Mouse (Mus musculus): ENCODE results near the gene Hoxd3. TPM values are rescaled to one million over a fixed set of nuclear protein-coding genes. Genes with fewer than 3 reads are reported as not detected.

Gene Hoxd3
- polyA plus RNA-seq, 1 experiment from 2014 or later: 2.9 TPM

DNA sequence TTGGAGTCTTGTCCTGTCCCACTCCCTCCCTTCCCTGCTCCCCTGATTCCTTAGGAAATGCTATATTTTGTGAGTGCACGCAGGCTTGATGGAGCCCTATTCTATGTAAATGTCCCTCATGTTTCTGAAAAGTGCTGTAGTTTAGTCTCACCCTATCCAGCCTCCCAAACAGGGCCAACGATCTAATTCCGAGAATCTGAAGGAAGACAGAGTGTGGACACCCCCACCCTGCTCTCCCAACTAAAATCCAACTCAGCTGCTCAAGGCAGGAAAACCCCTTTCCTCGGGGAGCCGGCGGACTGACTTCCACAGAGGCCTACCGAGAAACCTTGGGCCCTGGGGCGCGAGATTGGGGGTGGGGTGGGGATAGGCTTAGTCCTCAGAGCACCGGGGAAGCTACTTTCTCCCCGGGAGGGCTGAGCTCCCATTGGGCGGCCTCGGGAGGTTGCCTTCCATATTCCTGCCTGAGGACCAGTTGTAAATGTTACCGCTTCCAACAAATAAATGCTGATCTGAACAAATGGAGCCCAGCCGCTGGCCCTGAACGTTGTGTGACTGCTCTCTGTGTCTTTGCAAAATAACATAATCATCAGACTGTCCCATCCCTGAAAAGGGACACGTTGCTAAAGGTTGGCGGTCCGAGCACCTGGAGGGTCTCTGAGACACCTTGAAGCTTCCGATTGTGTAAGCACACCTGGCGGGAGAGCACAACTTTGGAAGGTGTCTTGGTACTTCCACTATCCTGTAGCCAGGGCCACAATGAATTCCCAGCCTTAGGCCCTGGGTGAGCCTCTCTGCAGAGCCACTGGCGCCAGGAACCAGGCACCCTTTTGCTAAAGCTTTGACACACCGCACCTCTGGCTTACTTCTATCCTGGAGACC is 11.8 kb upstream of the Hoxd3 start:
- H3K27me3 ChIP-seq (ENCODE audit: control insufficient read depth, insufficient read depth, low read length): peaks cover 85% of the 10 kb centered on the region
- no peak overlapping the region for H3K4me2 ChIP-seq (ENCODE audit: low read depth, low read length)
- no peak overlapping the region for H3K9ac ChIP-seq (replicated peaks; ENCODE audit: low read length)
- peaks cover 5% of the 10 kb centered on the region for H3K4me1 ChIP-seq (ENCODE audit: control insufficient read depth, insufficient read depth, low read length)
- H3K9me3 ChIP-seq (replicated peaks; ENCODE audit: control insufficient read depth, low read length): no peaks in the 10 kb centered on the region
- H3K36me3 ChIP-seq (replicated peaks; ENCODE audit: control insufficient read depth, insufficient read depth, low read depth, low read length): no peaks in the 10 kb centered on the region
- no peak overlapping the region for H3K27ac ChIP-seq (replicated peaks; ENCODE audit: low read depth, low read length)
- no peak overlapping the region for H3K4me3 ChIP-seq (ENCODE audit: low read depth, low read length)
- DNase-seq (ENCODE audit: low spot score) (no peak), ATAC-seq (replicated peaks; ENCODE audit: insufficient number of reproducible peaks, low FRiP score, low TSS enrichment, low read depth) (no peak)
- 2% methylated on average over 23 of the region's 23 CpGs for WGBS

DNA sequence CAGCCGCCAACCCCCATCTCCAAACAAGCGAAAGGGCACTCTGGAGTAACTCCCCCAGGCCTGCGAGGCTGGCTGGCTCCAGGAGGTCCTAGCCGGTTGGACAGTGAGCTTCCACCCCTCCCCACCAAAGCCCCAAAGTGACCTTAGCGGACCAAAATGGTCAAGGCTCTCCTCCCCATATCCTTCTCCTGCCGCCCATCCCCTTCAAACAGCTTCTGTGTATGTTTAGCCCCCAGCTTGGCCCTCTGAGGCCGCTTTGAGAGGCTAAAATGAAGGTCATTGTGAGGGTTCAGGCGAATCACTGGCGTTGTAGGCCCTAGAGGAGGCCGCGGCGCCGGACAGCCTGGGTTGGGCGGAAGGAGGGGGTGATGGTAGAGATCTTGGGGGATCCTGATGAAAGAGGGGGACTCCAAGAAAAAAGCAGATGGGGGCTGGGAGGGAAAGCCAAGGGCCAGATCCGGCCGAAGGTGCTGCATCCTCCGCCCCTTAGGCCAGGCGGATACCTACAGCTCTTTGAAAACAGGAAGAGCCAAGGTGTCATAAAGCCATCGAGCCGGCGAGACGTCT is 11.1 kb upstream of the Hoxd3 start:
- H3K4me3 ChIP-seq (ENCODE audit: low read depth, low read length): no peak overlapping the region
- no peak overlapping the region for H3K9ac ChIP-seq (replicated peaks; ENCODE audit: low read length)
- ATAC-seq (replicated peaks; ENCODE audit: insufficient number of reproducible peaks, low FRiP score, low TSS enrichment, low read depth) (no peak), DNase-seq (ENCODE audit: low spot score) (no peak)
- peaks cover 12% of the 10 kb centered on the region for H3K4me1 ChIP-seq (ENCODE audit: control insufficient read depth, insufficient read depth, low read length)
- peaks cover 85% of the 10 kb centered on the region for H3K27me3 ChIP-seq (ENCODE audit: control insufficient read depth, insufficient read depth, low read length)
- H3K4me2 ChIP-seq (ENCODE audit: low read depth, low read length): no peak overlapping the region
- no peaks in the 10 kb centered on the region for H3K9me3 ChIP-seq (replicated peaks; ENCODE audit: control insufficient read depth, low read length)
- 1% methylated on average over 22 of the region's 22 CpGs for WGBS
- no peaks in the 10 kb centered on the region for H3K36me3 ChIP-seq (replicated peaks; ENCODE audit: control insufficient read depth, insufficient read depth, low read depth, low read length)
- no peak overlapping the region for H3K27ac ChIP-seq (replicated peaks; ENCODE audit: low read depth, low read length)

GRCm38 (mm10) chr2:74701949-74702819 is 9.5 kb upstream of the Hoxd3 start:
- Histone ChIP-seq H3K9ac (replicated peaks; ENCODE audit: low read length) (no peak overlapping the region), H3K27me3 (ENCODE audit: control insufficient read depth, insufficient read depth, low read length) (peaks cover 83% of the 10 kb centered on the region), H3K4me3 (ENCODE audit: low read depth, low read length) (no peak overlapping the region), H3K27ac (replicated peaks; ENCODE audit: low read depth, low read length) (no peak overlapping the region), H3K4me2 (ENCODE audit: low read depth, low read length) (no peak overlapping the region), H3K9me3 (replicated peaks; ENCODE audit: control insufficient read depth, low read length) (no peaks in the 10 kb centered on the region), H3K4me1 (ENCODE audit: control insufficient read depth, insufficient read depth, low read length) (peaks cover 14% of the 10 kb centered on the region), H3K36me3 (replicated peaks; ENCODE audit: control insufficient read depth, insufficient read depth, low read depth, low read length) (no peaks in the 10 kb centered on the region)
- ATAC-seq (replicated peaks; ENCODE audit: insufficient number of reproducible peaks, low FRiP score, low TSS enrichment, low read depth): no peak
- 10% methylated on average over 17 of the region's 17 CpGs for WGBS
- peak; percentile 89 for DNase-seq (ENCODE audit: low spot score)

DNA sequence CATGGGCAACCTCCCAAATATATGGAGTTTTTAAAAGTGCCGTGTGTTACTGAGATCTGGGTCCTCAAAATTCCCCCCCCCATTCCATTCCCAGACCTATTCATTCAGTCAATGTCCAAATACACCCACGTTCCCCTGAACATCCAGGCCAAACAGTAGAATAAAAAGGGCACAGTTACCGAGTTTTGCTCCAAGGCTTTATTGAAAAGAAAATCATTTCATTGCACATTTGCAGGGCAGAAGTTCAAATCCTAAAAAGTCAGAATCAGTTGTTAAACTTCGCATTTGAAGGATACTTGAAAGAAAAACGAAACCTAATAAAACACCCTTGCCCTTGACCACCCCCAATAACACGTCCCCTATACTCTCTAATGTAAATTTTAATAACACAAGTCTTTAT is 8.9 kb upstream of the Hoxd3 start:
- DNase-seq (ENCODE audit: low spot score): no peak

DNA sequence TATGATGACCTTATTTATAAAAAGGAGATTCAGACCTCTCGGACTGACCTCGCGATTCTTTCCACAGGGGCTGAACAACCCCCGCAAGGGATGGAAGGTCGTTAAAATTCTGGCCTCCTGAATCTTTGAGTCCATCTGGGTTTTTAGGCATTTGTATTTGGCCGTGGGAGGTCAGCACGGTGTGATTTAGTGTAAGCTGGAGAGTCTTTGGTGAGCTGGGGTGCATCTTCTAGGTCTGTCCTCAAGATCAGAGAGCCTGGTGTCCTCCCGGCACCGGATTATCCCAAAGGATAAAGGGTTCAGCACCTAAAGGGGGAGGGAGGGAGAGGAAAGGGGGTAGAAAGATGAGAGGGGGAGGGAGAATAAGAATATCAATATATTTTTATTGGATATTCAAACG is 8.4 kb upstream of the Hoxd3 start:
- DNase-seq (ENCODE audit: low spot score) (no peak), ATAC-seq (replicated peaks; ENCODE audit: insufficient number of reproducible peaks, low FRiP score, low TSS enrichment, low read depth) (no peak)
- Histone ChIP-seq H3K9ac (replicated peaks; ENCODE audit: low read length) (no peak overlapping the region), H3K4me1 (ENCODE audit: control insufficient read depth, insufficient read depth, low read length) (peaks cover 14% of the 10 kb centered on the region), H3K27me3 (ENCODE audit: control insufficient read depth, insufficient read depth, low read length) (peaks cover 82% of the 10 kb centered on the region), H3K4me3 (ENCODE audit: low read depth, low read length) (no peak overlapping the region), H3K27ac (replicated peaks; ENCODE audit: low read depth, low read length) (no peak overlapping the region), H3K36me3 (replicated peaks; ENCODE audit: control insufficient read depth, insufficient read depth, low read depth, low read length) (no peaks in the 10 kb centered on the region), H3K9me3 (replicated peaks; ENCODE audit: control insufficient read depth, low read length) (no peaks in the 10 kb centered on the region), H3K4me2 (ENCODE audit: low read depth, low read length) (no peak overlapping the region)
- WGBS: 3% methylated on average over 10 of the region's 10 CpGs

More for the DNA sequence above, 8.9 kb upstream of the Hoxd3 start:
- Histone ChIP-seq H3K27me3 (ENCODE audit: control insufficient read depth, insufficient read depth, low read length) (peaks cover 83% of the 10 kb centered on the region), H3K27ac (replicated peaks; ENCODE audit: low read depth, low read length) (no peak overlapping the region), H3K4me1 (ENCODE audit: control insufficient read depth, insufficient read depth, low read length) (peaks cover 14% of the 10 kb centered on the region), H3K9ac (replicated peaks; ENCODE audit: low read length) (no peak overlapping the region), H3K36me3 (replicated peaks; ENCODE audit: control insufficient read depth, insufficient read depth, low read depth, low read length) (no peaks in the 10 kb centered on the region), H3K4me2 (ENCODE audit: low read depth, low read length) (no peak overlapping the region), H3K4me3 (ENCODE audit: low read depth, low read length) (no peak overlapping the region), H3K9me3 (replicated peaks; ENCODE audit: control insufficient read depth, low read length) (no peaks in the 10 kb centered on the region)
- ATAC-seq (replicated peaks; ENCODE audit: insufficient number of reproducible peaks, low FRiP score, low TSS enrichment, low read depth): no peak
- WGBS: 15% methylated on average over 6 of the region's 6 CpGs

DNA sequence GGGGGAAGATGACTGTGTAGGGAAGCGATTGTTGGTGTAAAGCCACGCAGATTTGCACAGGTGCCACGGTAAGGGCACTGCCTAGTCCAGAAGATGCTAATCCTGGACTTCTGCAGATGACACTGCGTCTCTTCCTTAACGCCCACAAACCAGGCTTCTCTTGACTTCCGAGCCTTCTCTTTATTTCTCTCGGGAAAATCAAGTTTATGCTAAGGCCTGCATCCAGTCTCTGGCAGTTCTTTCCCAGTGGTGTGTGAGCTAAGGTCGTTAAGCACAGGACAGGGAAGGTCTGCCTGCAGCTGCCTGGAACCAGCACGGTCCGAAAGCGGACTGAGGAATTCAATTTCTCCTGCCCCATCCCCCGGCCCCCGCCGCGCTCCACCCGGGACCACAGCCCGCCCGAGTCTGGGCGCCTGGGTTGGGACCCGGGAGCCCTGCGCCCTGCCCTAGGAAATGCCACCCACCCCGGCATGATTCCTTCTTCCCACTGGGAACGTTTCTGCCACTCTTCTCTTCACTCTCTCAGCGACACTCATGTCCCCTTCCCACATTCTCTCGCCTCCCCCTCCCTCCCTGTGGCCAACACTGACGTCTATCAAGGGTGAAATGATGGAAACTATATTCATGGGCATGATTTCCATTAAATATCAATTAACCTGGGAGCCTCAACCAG is 7.9 kb upstream of the Hoxd3 start:
- Histone ChIP-seq H3K4me1 (ENCODE audit: control insufficient read depth, insufficient read depth, low read length) (peaks cover 14% of the 10 kb centered on the region), H3K9me3 (replicated peaks; ENCODE audit: control insufficient read depth, low read length) (no peaks in the 10 kb centered on the region), H3K27ac (replicated peaks; ENCODE audit: low read depth, low read length) (no peak overlapping the region), H3K9ac (replicated peaks; ENCODE audit: low read length) (no peak overlapping the region), H3K27me3 (ENCODE audit: control insufficient read depth, insufficient read depth, low read length) (peaks cover 83% of the 10 kb centered on the region), H3K36me3 (replicated peaks; ENCODE audit: control insufficient read depth, insufficient read depth, low read depth, low read length) (no peaks in the 10 kb centered on the region), H3K4me3 (ENCODE audit: low read depth, low read length) (no peak overlapping the region), H3K4me2 (ENCODE audit: low read depth, low read length) (no peak overlapping the region)
- 1% methylated on average over 26 of the region's 26 CpGs for WGBS
- ATAC-seq (replicated peaks; ENCODE audit: insufficient number of reproducible peaks, low FRiP score, low TSS enrichment, low read depth): no peak
- DNase-seq (ENCODE audit: low spot score): no peak

- no peak within 1 kb of the TSS for H3K27ac ChIP-seq (replicated peaks; ENCODE audit: low read depth, low read length)
- peaks cover 83% of the 10 kb centered on the region for H3K27me3 ChIP-seq (ENCODE audit: control insufficient read depth, insufficient read depth, low read length)
- WGBS: under 1% methylated on average over 52 of the region's 52 CpGs
- H3K36me3 ChIP-seq (replicated peaks; ENCODE audit: control insufficient read depth, insufficient read depth, low read depth, low read length): no peaks in the 10 kb centered on the region
- DNase-seq (ENCODE audit: low spot score) (no peak), ATAC-seq (replicated peaks; ENCODE audit: insufficient number of reproducible peaks, low FRiP score, low TSS enrichment, low read depth) (no peak)
- peak within 1 kb of the TSS; percentile 33 for H3K4me3 ChIP-seq (ENCODE audit: low read depth, low read length)
- H3K9me3 ChIP-seq (replicated peaks; ENCODE audit: control insufficient read depth, low read length): no peaks in the 10 kb centered on the region
- peaks cover 14% of the 10 kb centered on the region for H3K4me1 ChIP-seq (ENCODE audit: control insufficient read depth, insufficient read depth, low read length)
- peak within 1 kb of the TSS; percentile 32; the same call in 1 of the 2 replicates for H3K9ac ChIP-seq (replicated peaks; ENCODE audit: low read length)
- peak within 1 kb of the TSS; percentile 79 for H3K4me2 ChIP-seq (ENCODE audit: low read depth, low read length)
Observed at GRCm38 (mm10) chr2:74704393-74704998, 7.2 kb upstream of the Hoxd3 start, which contains the start of gene Hoxd8. TSS of gene Hoxd8 (plus strand) at chr2:74704615.
